Comparison of ENCODE assay signal across 8 mouse cellular contexts in the genomic region with DNA sequence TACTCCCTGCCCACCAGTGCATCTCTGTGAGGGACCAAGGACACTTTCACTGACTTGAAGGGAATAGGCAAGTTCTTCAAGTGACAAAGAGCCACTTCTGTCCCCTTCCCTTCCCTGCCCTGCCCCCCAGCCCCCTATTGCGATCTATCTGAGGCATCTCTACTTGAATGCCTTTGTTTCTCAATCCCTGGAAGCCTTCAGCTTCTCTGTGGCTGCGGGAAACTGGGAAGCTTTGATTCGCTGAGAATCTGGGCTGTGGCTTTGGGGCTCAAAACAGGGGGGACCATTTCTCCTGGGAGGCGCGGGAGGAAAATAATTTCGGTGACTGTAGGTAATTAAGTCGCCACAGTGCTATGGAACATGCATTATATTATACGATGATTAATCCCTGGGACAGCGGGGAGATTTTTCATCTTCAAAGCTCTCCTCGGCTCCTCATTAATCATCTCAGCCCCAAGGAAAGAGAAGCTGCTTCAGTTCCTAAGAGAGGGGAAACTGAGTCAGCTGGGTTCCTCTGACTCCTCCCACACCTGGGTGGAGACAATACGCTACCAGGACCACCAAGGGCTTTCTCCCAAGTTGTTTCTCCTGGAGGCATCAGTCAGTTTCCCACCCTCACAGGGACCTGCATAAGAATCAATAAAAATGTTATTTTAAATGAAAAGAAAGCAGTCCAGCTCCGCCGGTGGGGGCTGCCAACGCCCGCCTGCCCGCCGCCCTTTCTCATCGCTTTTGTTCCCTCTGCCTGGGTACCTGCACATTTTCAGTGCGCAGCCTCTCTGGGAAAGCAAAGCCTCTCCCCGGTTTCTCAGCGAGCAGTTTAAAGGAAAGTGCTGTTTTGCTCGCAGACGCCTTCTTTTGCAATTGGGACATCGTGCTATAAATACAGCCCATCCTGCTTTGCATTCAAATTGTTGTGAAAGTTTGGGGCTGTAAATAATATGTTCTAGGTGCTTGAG. TPM values are rescaled to one million over a fixed set of nuclear protein-coding genes. Genes with fewer than 3 reads are reported as not detected.
DNase-seq lines count a peak whose midpoint lies in the region; ATAC-seq lines count a peak whose summit lies in the region.

No protein-coding gene starts in this region.

- H3K4me2 ChIP-seq in intestine, embryonic 16.5 days (ENCODE audit: low read depth, low read length) = peak overlapping the region; percentile 38
- H3K4me2 ChIP-seq in midbrain, embryonic 15.5 days = peak overlapping the region; percentile 53

- H3K4me3 ChIP-seq in embryonic facial prominence, embryonic 10.5 days = peak overlapping the region; percentile 46
- no peak overlapping the region for H3K4me3 ChIP-seq in intestine, embryonic 16.5 days (ENCODE audit: low read length)
- H3K4me3 ChIP-seq in midbrain, embryonic 15.5 days = peak overlapping the region; percentile 17

- 4% methylated on average over 24 of the region's 24 CpGs for WGBS in embryonic facial prominence, embryonic 10.5 days
- 10% methylated on average over 24 of the region's 24 CpGs for WGBS in intestine, embryonic 16.5 days
- WGBS in midbrain, embryonic 15.5 days = 2% methylated on average over 24 of the region's 24 CpGs

- DNase-seq in embryo, embryonic 10.5 days (ENCODE audit: low spot score) = peak; percentile 49
- no peak for DNase-seq in embryo, embryonic 10 days (ENCODE audit: low spot score)
- DNase-seq in embryonic facial prominence, embryonic 10.5 days (ENCODE audit: low spot score) = peak; percentile 27
- DNase-seq in spleen, adult 12 weeks (ENCODE audit: low spot score) = no peak
- no peak for DNase-seq in cerebellum, adult 9-10 months

- no peaks in the 10 kb centered on the region for H3K36me3 ChIP-seq in embryonic facial prominence, embryonic 10.5 days (replicated peaks)
- no peaks in the 10 kb centered on the region for H3K36me3 ChIP-seq in intestine, embryonic 16.5 days (ENCODE audit: control insufficient read depth, insufficient read depth, low read length)
- no peaks in the 10 kb centered on the region for H3K36me3 ChIP-seq in midbrain, embryonic 15.5 days (replicated peaks)

- H3K9ac ChIP-seq in intestine, embryonic 16.5 days (ENCODE audit: low read depth, low read length) = peak overlapping the region; percentile 37; the same call in 1 of the 2 replicates
- H3K9ac ChIP-seq in midbrain, embryonic 15.5 days = peak overlapping the region; percentile 32; the same call in 1 of the 2 replicates

- peaks cover 32% of the 10 kb centered on the region for H3K27me3 ChIP-seq in embryonic facial prominence, embryonic 10.5 days (replicated peaks; ENCODE audit: low read depth, poor library complexity, severe bottlenecking)
- H3K27me3 ChIP-seq in intestine, embryonic 16.5 days (replicated peaks; ENCODE audit: control insufficient read depth, insufficient read depth, low read length) = no peaks in the 10 kb centered on the region
- H3K27me3 ChIP-seq in midbrain, embryonic 15.5 days (replicated peaks) = no peaks in the 10 kb centered on the region

- no peak for ATAC-seq in intestine, embryonic 16.5 days
- ATAC-seq in midbrain, embryonic 15.5 days (replicated peaks) = peak; percentile 62
- ATAC-seq in megakaryocyte-erythroid progenitor cell, adult 5-6 weeks (replicated peaks; ENCODE audit: low FRiP score, low TSS enrichment, poor library complexity, severe bottlenecking) = no peak

- no peaks in the 10 kb centered on the region for H3K9me3 ChIP-seq in embryonic facial prominence, embryonic 10.5 days
- no peaks in the 10 kb centered on the region for H3K9me3 ChIP-seq in intestine, embryonic 16.5 days (ENCODE audit: control insufficient read depth, low read length)
- H3K9me3 ChIP-seq in midbrain, embryonic 15.5 days = no peaks in the 10 kb centered on the region

- H3K4me1 ChIP-seq in embryonic facial prominence, embryonic 10.5 days = peaks cover 14% of the 10 kb centered on the region
- H3K4me1 ChIP-seq in intestine, embryonic 16.5 days (ENCODE audit: control insufficient read depth, insufficient read depth, low read length) = peaks cover 4% of the 10 kb centered on the region
- peaks cover 21% of the 10 kb centered on the region for H3K4me1 ChIP-seq in midbrain, embryonic 15.5 days

- H3K27ac ChIP-seq in embryonic facial prominence, embryonic 10.5 days (replicated peaks) = peak overlapping the region; percentile 54
- H3K27ac ChIP-seq in intestine, embryonic 16.5 days (ENCODE audit: low read length) = no peak overlapping the region
- peak overlapping the region; percentile 78 for H3K27ac ChIP-seq in midbrain, embryonic 15.5 days

RNA-seq across cellular contexts. Expression of a gene that starts 14.1 kb away (rescaled TPM):
- polyA plus RNA-seq in embryonic facial prominence, embryonic 10.5 days (2016; fragmentation: Nextera tagmentation; extraction: Ambion mirVana) = not detected in 2 replicates
- polyA plus RNA-seq in intestine, embryonic 16.5 days (2015; fragmentation: Nextera tagmentation; extraction: Ambion mirVana) = 0.42 and 1.0 TPM in 2 replicates
- polyA plus RNA-seq in midbrain, embryonic 15.5 days (2015; fragmentation: Nextera tagmentation; extraction: Ambion mirVana) = 0.43 TPM in 1 of 2 replicates, not detected in the other
- 27.3 TPM in 1 of 2 replicates, not detected in the other for total RNA-seq in megakaryocyte-erythroid progenitor cell, adult 5-6 weeks (2014; fragmentation: Nextera tagmentation)
- total RNA-seq in megakaryocyte-erythroid progenitor cell, adult 5-6 weeks (2017) = 1.1 and 1.3 TPM in 2 replicates

Comparison
In these comparisons a context has a peak if more than half of its experiments do, and no peak if none do; other contexts are left out.
1. DNase-seq: peak in embryo, embryonic 10.5 days (single experiment) and embryonic facial prominence, embryonic 10.5 days (single experiment); none in embryo, embryonic 10 days (single experiment), spleen, adult 12 weeks (single experiment) and cerebellum, adult 9-10 months (single experiment).